24 mouse cellular contexts compared by ENCODE assay signal in genomic region chr12:113038414-113038813, GRCm38 (mm10). TPM values are rescaled to one million over a fixed set of nuclear protein-coding genes. Genes with fewer than 3 reads are reported as not detected.
"Had no signal": no experiment of that assay in that cellular context is flagged by ENCODE, and none has a peak within 500 bp of the region (broad histone marks: within the 10 kb centered on the region; RNA-seq: fewer than 3 reads in every experiment).

No protein-coding gene starts in this region.

- H3K4me3 ChIP-seq: liver, embryonic 15.5 days; lung, embryonic 15.5 days; megakaryocyte, embryonic 14.5 days; midbrain, embryonic 13.5 days; midbrain, embryonic 15.5 days; neural tube, embryonic 13.5 days; neural tube, embryonic 15.5 days; stomach, embryonic 15.5 days had no signal

- H3K36me3 ChIP-seq: liver, embryonic 15.5 days; lung, embryonic 15.5 days; midbrain, embryonic 13.5 days; midbrain, embryonic 15.5 days; neural tube, embryonic 13.5 days; neural tube, embryonic 15.5 days; stomach, embryonic 15.5 days had no signal

- H3K27me3 ChIP-seq: liver, embryonic 15.5 days; lung, embryonic 15.5 days; midbrain, embryonic 13.5 days; midbrain, embryonic 15.5 days; neural tube, embryonic 13.5 days; neural tube, embryonic 15.5 days; stomach, embryonic 15.5 days had no signal

- DNase-seq: liver, postnatal 0 days; lung, adult 2 months; lung, postnatal 14 days; lung, postnatal 36 days; retina, postnatal 1 day; right cerebral cortex, adult 18-20 months; thymus, adult 18-20 months; thymus, postnatal 14 days; thymus, postnatal 36 days had no signal

RNA-seq across cellular contexts. Expression of gene Tex22, which starts 35.9 kb away (rescaled TPM):
- polyA plus RNA-seq: liver, embryonic 15.5 days; liver, postnatal 0 days; lung, embryonic 15.5 days; lung, postnatal 0 days; macrophage; midbrain, embryonic 11.5 days; midbrain, postnatal 0 days; neural tube, embryonic 11.5 days; neural tube, embryonic 13.5 days; neural tube, embryonic 15.5 days; stomach, embryonic 15.5 days; stomach, postnatal 0 days; thymus, postnatal 0 days had no signal
